Mouse (Mus musculus) lung, postnatal 25 days (tissue): ENCODE data around the gene Tuba1c.

Source experiments
- DNase-seq: peaks from one replicate; pipeline ENCODE4 v3.0.0; 2022; ENCODE audit warnings: low spot score

Gene Tuba1c

GRCm38 (mm10) chr15:98996840-98997239 is 32.9 kb upstream of the Tuba1c start:
- no peak for DNase-seq

DNA sequence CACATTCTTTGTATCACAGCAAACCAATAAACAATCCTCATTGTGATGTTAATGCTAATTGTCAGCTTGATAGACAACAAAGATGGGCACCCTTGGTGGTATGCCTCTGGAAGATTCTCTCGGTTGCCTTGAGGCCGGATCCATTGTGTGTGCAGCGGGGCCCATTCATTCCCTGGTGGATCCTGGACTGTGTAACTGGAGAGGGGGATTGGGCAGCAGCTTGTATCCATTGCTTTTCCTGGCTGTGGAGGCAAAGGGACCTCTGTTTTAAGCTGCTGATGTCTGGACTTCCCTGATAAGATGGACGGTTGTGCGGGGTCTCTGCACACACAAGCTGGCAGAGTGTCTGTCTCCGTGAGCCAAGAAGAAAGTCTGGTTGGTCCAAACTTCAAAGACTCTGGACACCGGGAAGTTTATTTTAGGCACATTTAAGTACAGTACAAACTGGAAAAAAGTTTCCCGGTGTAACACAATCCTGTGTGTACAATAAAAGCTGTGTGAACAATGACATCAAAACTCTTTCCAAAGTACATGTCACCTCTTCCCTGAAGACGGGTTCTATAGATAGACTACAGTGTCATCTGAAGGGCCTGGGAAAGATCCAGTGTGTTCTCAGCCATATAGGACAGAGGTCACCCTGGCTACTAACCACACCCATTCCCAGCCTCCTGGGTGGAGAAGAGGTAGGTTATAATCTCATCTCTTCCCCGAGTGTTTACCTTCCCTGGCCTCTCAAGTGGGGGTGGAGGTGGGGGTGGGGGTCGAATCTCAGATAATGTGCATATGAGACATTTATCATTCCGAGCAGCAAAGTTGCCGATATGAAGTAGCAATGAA is 31.5 kb upstream of the Tuba1c start:
- no peak for DNase-seq

DNA sequence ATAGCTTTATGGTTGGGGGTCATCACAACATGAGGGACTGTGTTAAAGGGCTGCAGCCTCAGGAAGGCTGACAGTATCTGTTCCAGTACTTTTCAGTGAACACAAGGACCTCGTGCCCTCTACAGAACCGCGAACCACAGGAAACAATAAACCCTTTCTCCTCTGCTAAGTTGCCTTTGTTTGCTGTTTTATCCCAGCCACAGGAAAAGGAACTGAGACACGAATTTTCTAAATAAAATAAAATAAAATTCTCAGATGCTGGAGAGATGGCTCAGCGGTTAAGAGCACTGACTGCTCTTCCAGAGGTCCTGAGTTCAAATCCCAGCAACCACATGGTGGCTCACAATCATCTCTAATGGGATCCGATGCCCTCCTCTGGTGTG is 30.9 kb upstream of the Tuba1c start:
- DNase-seq, result no peak

- peak; percentile 54 for DNase-seq
Measured at GRCm38 (mm10) chr15:99000535-99001283, 29.0 kb upstream of the Tuba1c start.

DNA sequence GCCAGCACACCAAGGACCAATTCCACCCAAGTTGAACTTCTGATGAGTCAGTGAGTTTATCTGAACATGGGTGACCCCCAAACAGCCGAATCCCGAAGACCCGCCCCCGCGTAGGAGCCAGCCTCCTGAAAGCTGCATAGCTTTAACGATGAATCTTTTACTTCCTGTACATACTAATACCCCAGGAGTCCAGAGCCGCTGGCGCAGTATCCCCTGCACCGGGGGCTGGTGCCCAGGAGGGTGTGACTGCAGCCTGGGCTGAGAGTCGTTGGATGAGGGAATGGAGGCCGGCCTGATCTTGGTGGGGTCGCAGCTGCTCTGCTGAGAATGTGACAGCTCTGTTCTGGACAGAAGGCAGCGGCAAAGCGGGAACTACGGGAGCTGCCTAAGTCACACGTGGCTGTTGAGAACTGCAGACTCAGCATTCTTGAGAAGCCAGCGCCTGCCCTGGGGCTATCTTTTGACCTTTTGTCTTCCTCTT is 28.2 kb upstream of the Tuba1c start:
- DNase-seq, result no peak

DNA sequence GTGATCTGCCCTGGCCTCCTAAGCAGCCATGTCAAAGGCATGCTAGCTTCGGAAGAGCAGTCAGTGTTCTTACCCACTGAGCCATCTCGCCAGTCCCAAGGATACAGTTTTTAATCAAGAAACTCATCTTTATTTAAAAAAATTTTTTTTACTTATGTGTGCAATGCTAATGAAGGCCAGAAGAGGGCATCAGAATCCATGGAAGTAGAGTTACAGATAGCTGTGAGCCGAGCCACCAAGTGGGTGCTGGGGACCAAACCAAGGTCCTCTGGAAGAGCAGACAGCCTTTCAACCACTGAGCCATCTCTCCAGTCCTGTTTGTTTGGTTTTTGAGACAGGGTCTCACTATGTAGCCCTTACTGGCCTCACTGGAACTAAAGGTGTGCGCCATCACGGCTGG is 26.1 kb upstream of the Tuba1c start:
- DNase-seq, result no peak

DNA sequence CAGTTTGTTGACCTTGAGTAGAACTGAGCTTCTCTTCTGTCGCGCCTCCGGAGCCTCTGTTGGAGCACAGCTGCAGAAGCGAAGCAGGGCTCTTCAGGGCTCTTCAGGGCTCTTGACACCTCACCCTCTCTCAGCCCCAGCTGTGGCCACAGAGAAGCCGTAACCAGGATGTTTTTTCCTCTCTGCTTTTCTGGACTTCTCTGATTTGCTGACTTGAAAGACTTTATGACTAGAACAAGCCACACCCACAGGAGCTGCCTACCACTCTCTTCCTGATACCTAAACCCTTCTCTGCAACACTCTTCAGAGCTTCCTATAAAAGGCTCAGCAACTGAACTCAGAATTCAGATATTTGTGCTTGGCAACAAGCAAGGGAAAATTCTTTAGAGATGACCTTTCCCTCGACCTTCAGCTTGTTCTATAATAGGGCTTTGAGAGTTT is 20.9 kb upstream of the Tuba1c start:
- DNase-seq, result peak; percentile 42

DNA sequence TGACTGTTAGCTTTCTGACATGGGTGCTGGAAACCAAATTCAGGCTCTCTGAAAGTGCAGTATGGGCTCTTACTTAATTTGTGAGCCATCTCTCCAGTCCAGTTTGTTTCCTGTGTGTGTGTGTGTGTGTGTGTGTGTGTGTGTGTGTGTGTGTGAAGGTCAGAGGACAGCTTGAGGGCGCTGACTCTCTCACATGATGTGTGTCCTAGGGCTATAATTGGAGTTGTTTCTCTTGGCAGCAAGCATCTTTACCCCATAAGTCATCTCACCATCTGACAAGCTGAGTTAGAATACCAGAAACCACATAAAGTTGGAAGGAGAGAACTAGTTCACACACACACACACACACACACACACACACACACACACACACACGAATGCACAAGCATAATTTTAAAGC is 18.8 kb upstream of the Tuba1c start:
- DNase-seq, result no peak

GRCm38 (mm10) chr15:99011946-99012345 is 17.7 kb upstream of the Tuba1c start:
- DNase-seq, result no peak

DNA sequence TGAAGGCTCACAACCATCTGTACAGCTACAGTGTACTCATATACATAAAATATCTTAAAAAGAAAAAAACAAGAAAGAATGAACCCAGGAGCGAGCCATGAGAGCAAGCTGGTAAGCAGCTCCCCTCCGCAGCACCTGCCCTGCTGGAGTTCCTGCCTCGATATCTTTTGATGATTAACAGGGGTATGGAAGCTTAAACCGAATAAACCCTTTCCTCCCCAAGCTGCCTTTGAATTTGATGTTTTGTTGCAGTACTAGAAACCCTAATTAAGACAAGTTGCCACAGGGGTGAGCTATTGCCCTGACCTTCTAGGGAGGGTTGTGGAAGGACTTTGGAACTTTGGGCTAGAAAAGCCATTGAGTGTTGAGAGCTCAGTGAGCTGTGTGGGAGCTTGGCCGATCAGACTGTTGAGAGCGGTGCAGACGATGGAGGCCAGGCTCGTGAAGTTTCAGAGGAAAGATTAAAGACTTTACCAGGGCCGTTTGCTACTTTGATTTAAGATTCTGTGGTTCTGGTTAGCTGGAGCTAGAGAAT is 15.1 kb upstream of the Tuba1c start:
- no peak for DNase-seq

DNA sequence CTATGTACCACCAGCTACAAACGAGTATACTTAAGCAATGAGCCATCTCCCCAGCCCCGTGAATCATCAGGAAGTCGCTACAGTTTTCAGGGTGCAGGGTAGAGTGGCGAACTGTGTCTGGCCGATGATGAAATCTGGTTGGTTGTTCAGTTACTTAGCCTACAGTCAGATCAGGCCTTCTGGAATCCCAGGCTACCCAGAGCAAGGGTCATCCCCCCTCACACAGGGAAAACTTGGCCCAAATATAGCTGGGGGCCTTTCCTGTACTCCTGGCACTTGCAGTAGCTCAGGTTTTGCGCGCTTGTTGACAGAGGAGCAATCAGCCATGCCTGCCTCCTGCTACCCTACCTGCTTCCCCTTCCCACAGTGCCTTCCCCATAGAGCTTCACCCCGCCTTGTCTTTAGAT is 12.3 kb upstream of the Tuba1c start:
- DNase-seq, result no peak

DNA sequence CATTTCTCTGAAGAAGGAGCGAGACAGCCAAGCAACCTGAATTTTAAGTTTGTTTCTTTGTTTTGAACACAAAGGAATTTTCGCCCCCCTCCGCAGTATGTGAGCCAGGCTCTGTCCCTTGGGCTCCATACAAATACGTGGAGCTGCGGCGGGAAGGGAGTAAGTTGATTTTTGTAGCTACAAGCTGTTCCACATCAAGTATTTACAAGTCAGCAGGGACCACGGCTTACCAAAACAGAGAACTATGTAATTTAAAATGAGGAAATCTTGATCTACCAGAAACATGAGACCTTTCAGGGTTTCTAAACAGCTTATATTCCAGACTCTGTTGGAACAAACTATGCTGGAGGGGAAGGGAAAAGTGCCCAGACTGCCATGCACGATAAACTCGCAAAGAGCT is 11.7 kb upstream of the Tuba1c start:
- no peak for DNase-seq

DNA sequence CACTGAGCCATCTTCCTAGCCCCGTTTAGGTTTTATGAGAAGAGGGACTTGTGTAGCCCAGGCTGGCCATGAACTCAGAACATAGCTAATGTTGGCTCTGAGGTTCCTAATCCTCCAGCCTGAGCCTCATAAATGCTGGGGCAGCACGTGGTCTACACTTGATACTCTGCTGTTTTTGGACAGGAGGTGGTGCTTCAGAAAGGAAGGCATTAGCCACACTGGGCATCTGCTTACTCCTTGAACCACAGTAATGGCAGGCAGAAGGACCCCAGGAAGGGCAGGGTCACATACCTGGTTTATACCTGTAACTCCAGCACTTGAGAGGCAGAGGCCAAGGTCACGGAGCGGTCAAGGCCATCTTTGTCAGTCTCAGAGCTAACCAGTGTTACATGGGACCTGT is 11.1 kb upstream of the Tuba1c start:
- DNase-seq, result no peak

DNA sequence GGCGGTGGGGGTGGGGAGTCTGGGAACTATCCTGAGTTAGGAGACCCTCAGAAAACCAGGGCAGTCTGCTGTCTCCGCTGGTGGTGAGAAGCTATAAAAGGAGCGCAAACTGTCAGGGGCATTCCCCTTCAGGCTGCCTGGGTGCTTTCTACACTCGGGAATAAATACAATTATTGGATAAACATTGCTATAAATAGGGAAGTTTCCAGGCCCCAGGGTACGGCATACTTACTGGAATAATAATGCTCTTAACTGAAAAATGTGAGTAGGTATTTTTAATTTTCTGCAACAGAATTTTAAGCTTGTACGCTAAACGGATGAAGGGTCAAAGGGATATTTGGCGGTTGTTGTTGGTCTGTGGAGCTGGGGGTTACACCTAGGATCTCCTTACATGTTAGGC is 10.3 kb upstream of the Tuba1c start:
- no peak for DNase-seq

- DNase-seq, result no peak
Measured at GRCm38 (mm10) chr15:99020171-99020570, 9.5 kb upstream of the Tuba1c start.

GRCm38 (mm10) chr15:99021255-99021654 is 8.4 kb upstream of the Tuba1c start:
- DNase-seq, result no peak

GRCm38 (mm10) chr15:99024668-99025314 is 4.9 kb upstream of the Tuba1c start:
- DNase-seq, result peak; percentile 74

DNA sequence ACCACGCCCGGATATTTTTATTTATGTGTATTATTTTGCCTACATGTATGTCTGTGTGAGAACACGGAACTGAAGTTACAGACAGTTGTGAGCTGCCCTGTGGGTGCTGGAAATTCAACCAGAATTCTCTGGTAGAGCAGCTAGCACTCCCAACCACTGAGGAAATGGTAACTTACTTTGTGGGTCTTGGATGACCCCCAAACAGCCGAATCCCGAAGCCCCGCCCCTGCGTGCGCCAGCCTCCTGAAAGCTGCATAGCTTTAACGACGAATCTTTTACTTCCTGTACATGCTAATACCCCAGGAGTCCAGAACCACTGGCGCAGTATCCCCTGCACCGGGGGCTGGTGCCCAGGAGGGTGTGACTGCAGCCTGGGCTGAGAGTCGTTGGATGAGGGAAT is 4.3 kb upstream of the Tuba1c start:
- DNase-seq, result no peak

DNA sequence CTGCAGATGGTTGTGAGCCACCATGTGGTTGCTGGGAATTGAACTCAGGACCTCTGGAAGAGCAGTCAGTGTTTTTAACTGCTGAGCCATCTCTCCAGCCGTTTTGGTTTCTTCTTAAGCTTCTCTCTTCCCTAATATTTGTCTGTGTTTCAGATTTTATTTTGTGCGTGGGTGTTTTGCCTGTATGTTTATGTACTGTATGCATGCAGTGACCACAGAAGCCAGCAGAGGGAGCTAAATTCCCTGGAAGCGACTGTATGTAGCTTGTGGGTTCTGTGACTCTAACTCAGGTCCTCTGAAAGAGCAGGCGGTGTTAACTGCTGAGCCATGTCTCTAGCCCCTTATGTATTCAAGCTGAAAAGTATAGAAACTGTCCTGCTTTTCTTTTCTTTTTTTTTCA is 3.4 kb upstream of the Tuba1c start:
- DNase-seq, result no peak

- no peak for DNase-seq
Measured at GRCm38 (mm10) chr15:99027116-99027515, 2.6 kb upstream of the Tuba1c start.

GRCm38 (mm10) chr15:99028874-99029458 is 725 bp upstream of the Tuba1c start:
- DNase-seq, result no peak
